7 mouse cellular contexts compared by ENCODE assay signal in the genomic region with DNA sequence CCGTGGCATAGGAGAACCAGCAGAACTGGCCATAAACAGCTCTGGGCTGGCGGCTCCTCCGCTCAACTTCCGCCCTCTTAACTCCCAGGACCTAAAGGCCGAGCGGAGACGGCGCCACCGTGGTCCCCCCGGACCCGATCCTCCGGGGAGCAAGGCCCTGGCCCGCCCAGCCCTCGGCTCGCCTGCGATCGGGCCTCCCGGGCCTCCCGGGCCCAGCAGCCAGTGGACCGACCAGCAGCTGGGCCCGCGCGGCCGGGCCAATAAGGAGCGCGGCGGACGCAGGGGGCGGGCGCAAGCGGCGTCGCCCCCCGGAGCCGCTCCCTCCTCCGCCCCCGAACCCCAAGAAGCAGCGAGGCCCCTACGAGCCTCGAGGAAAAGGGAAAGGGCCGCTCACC. TPM values are rescaled to one million over a fixed set of nuclear protein-coding genes. Genes with fewer than 3 reads are reported as not detected.
DNase-seq lines count a peak whose midpoint lies in the region; ATAC-seq and TF ChIP-seq lines count a peak whose summit lies in the region.

No protein-coding gene starts in this region.

- H3K4me3 ChIP-seq in layer of hippocampus, adult 2 months: peak overlapping the region; percentile 97
- peak overlapping the region; percentile 94 for H3K4me3 ChIP-seq in embryonic facial prominence, embryonic 11.5 days (ENCODE audit: low read depth, low read length)
- peak overlapping the region; percentile 99 for H3K4me3 ChIP-seq in hindbrain, embryonic 15.5 days
- peak overlapping the region; percentile 96 for H3K4me3 ChIP-seq in midbrain, embryonic 13.5 days (replicated peaks)

- no peaks in the 10 kb centered on the region; the same call in 1 of the 2 replicates for H3K4me1 ChIP-seq in embryonic facial prominence, embryonic 11.5 days (ENCODE audit: control insufficient read depth, insufficient read depth, low read length)
- peaks cover 27% of the 10 kb centered on the region for H3K4me1 ChIP-seq in hindbrain, embryonic 15.5 days (replicated peaks)
- peaks cover 23% of the 10 kb centered on the region for H3K4me1 ChIP-seq in midbrain, embryonic 13.5 days (replicated peaks)

- 0 out of 2 replicates have a peak, but pooled peaks have one; percentile 21 for TF ChIP-seq CTCF in layer of hippocampus, adult 2 months (conservative IDR thresholded peaks at IDR 0.05)

- WGBS in embryonic facial prominence, embryonic 11.5 days: under 1% methylated on average over 38 of the region's 41 CpGs
- WGBS in hindbrain, embryonic 15.5 days: 0% methylated on average over 35 of the region's 41 CpGs
- under 1% methylated on average over 28 of the region's 41 CpGs for WGBS in midbrain, embryonic 13.5 days

- H3K4me2 ChIP-seq in embryonic facial prominence, embryonic 11.5 days (ENCODE audit: low read depth, low read length): peak overlapping the region; percentile 76
- peak overlapping the region; percentile 76 for H3K4me2 ChIP-seq in hindbrain, embryonic 15.5 days
- H3K4me2 ChIP-seq in midbrain, embryonic 13.5 days (replicated peaks): peak overlapping the region; percentile 89

- peak overlapping the region; percentile 100 for H3K27ac ChIP-seq in layer of hippocampus, adult 2 months
- peak overlapping the region; percentile 96 for H3K27ac ChIP-seq in embryonic facial prominence, embryonic 11.5 days (replicated peaks; ENCODE audit: low read depth, low read length)
- peak overlapping the region; percentile 100 for H3K27ac ChIP-seq in hindbrain, embryonic 15.5 days (replicated peaks)
- H3K27ac ChIP-seq in midbrain, embryonic 13.5 days: peak overlapping the region; percentile 98

- H3K27me3 ChIP-seq in embryonic facial prominence, embryonic 11.5 days (ENCODE audit: control insufficient read depth, insufficient read depth, low read length): no peaks in the 10 kb centered on the region
- H3K27me3 ChIP-seq in hindbrain, embryonic 15.5 days: no peaks in the 10 kb centered on the region
- no peaks in the 10 kb centered on the region for H3K27me3 ChIP-seq in midbrain, embryonic 13.5 days

- H3K9me3 ChIP-seq in embryonic facial prominence, embryonic 11.5 days (replicated peaks; ENCODE audit: control insufficient read depth, low read length): no peaks in the 10 kb centered on the region
- H3K9me3 ChIP-seq in hindbrain, embryonic 15.5 days: no peaks in the 10 kb centered on the region
- no peaks in the 10 kb centered on the region for H3K9me3 ChIP-seq in midbrain, embryonic 13.5 days

- DNase-seq in layer of hippocampus, adult 2 months (ENCODE audit: low spot score in 2 of 2): no peak
- no peak for DNase-seq in layer of hippocampus, adult 9-11 months
- DNase-seq in embryonic facial prominence, embryonic 11.5 days (ENCODE audit: low spot score): no peak
- no peak for DNase-seq in layer of hippocampus, adult 18-20 months (ENCODE audit: low spot score in 2 of 2)
- DNase-seq in urinary bladder, adult 2 months (ENCODE audit: low spot score): no peak

- H3K36me3 ChIP-seq in embryonic facial prominence, embryonic 11.5 days (replicated peaks; ENCODE audit: control insufficient read depth, insufficient read depth, low read depth, low read length): no peaks in the 10 kb centered on the region; the same call in 1 of the 2 replicates
- peaks cover 14% of the 10 kb centered on the region for H3K36me3 ChIP-seq in hindbrain, embryonic 15.5 days
- peaks cover 39% of the 10 kb centered on the region for H3K36me3 ChIP-seq in midbrain, embryonic 13.5 days

- peak; percentile 73 for ATAC-seq in embryonic facial prominence, embryonic 11.5 days (replicated peaks; ENCODE audit: insufficient number of reproducible peaks, low FRiP score, low TSS enrichment, low read depth)
- peak; percentile 86 for ATAC-seq in hindbrain, embryonic 15.5 days (ENCODE audit: low FRiP score, low read depth)
- peak; percentile 85 for ATAC-seq in midbrain, embryonic 13.5 days

- peak overlapping the region; percentile 96 for H3K9ac ChIP-seq in embryonic facial prominence, embryonic 11.5 days (replicated peaks; ENCODE audit: low read length)
- H3K9ac ChIP-seq in hindbrain, embryonic 15.5 days: peak overlapping the region; percentile 98
- peak overlapping the region; percentile 97 for H3K9ac ChIP-seq in midbrain, embryonic 13.5 days (replicated peaks)

RNA-seq across cellular contexts. Expression of a gene that starts 0.4 kb away (rescaled TPM):
- total RNA-seq in layer of hippocampus, adult 2 months (2021): 10 to 100 TPM; 90.5 to 91.5 TPM
- polyA plus RNA-seq in embryonic facial prominence, embryonic 11.5 days (2014; fragmentation: Nextera tagmentation; extraction: Ambion mirVana): 161 and 174 TPM in 2 replicates
- 130 and 132 TPM in 2 replicates for polyA plus RNA-seq in hindbrain, embryonic 15.5 days (2015; fragmentation: Nextera tagmentation; extraction: Ambion mirVana)
- polyA plus RNA-seq in midbrain, embryonic 13.5 days (2015; fragmentation: Nextera tagmentation; extraction: Ambion mirVana): 166 and 169 TPM in 2 replicates
- 10 to 100 TPM; 90.1 to 93.9 TPM for total RNA-seq in layer of hippocampus, adult 18-20 months (2021)
- 60.9 and 64.6 TPM in 2 replicates for polyA plus RNA-seq in urinary bladder, adult 2 months (2012; rRNA removed)

RNA-seq across cellular contexts. Expression of a gene that starts 23.6 kb away (rescaled TPM):
- total RNA-seq in layer of hippocampus, adult 2 months (2021): 10 to 100 TPM; 63.7 to 65.6 TPM
- polyA plus RNA-seq in embryonic facial prominence, embryonic 11.5 days (2014; fragmentation: Nextera tagmentation; extraction: Ambion mirVana): 106 and 117 TPM in 2 replicates
- 116 and 144 TPM in 2 replicates for polyA plus RNA-seq in hindbrain, embryonic 15.5 days (2015; fragmentation: Nextera tagmentation; extraction: Ambion mirVana)
- 123 and 133 TPM in 2 replicates for polyA plus RNA-seq in midbrain, embryonic 13.5 days (2015; fragmentation: Nextera tagmentation; extraction: Ambion mirVana)
- total RNA-seq in layer of hippocampus, adult 18-20 months (2021): 10 to 100 TPM; 71.2 to 71.5 TPM
- polyA plus RNA-seq in urinary bladder, adult 2 months (2012; rRNA removed): 131 and 197 TPM in 2 replicates

RNA-seq across cellular contexts. Expression of a gene that starts 26.2 kb away (rescaled TPM):
- total RNA-seq in layer of hippocampus, adult 2 months (2021): 100 to 1,000 TPM; 144 to 151 TPM
- polyA plus RNA-seq in embryonic facial prominence, embryonic 11.5 days (2014; fragmentation: Nextera tagmentation; extraction: Ambion mirVana): 56.1 and 57.9 TPM in 2 replicates
- 74.7 and 78.9 TPM in 2 replicates for polyA plus RNA-seq in hindbrain, embryonic 15.5 days (2015; fragmentation: Nextera tagmentation; extraction: Ambion mirVana)
- 72.4 and 77.0 TPM in 2 replicates for polyA plus RNA-seq in midbrain, embryonic 13.5 days (2015; fragmentation: Nextera tagmentation; extraction: Ambion mirVana)
- total RNA-seq in layer of hippocampus, adult 18-20 months (2021): 100 to 1,000 TPM; 163 to 164 TPM
- polyA plus RNA-seq in urinary bladder, adult 2 months (2012; rRNA removed): 56.1 and 60.9 TPM in 2 replicates

RNA-seq across cellular contexts. Expression of a gene that starts 59.5 kb away (rescaled TPM):
- total RNA-seq in layer of hippocampus, adult 2 months (2021): 10 to 100 TPM in 1 of 2 experiments, 1 to 10 TPM in 1; 7.1 to 11.8 TPM
- 43.5 and 48.0 TPM in 2 replicates for polyA plus RNA-seq in embryonic facial prominence, embryonic 11.5 days (2014; fragmentation: Nextera tagmentation; extraction: Ambion mirVana)
- polyA plus RNA-seq in hindbrain, embryonic 15.5 days (2015; fragmentation: Nextera tagmentation; extraction: Ambion mirVana): 29.7 and 31.0 TPM in 2 replicates
- 27.2 and 30.6 TPM in 2 replicates for polyA plus RNA-seq in midbrain, embryonic 13.5 days (2015; fragmentation: Nextera tagmentation; extraction: Ambion mirVana)
- total RNA-seq in layer of hippocampus, adult 18-20 months (2021): 10 to 100 TPM in 1 of 2 experiments, 1 to 10 TPM in 1; 8.5 to 10.6 TPM
- polyA plus RNA-seq in urinary bladder, adult 2 months (2012; rRNA removed): 48.2 and 70.3 TPM in 2 replicates
